Mouse (Mus musculus) CH12.LX (cell line): Measurements from ENCODE around the gene Slc30a3. TPM values are rescaled to one million over a fixed set of nuclear protein-coding genes. Genes with fewer than 3 reads are reported as not detected.
A peak's percentile ranks its signal among the peaks of the same experiment; 100 is the strongest.

Source experiments
- DNase-seq: peaks from one replicate; pipeline ENCODE4 v3.0.0-alpha.2; 2013; ENCODE audit errors: extremely low read depth
- H3K27ac ChIP-seq: 2 replicates; pipeline ENCODE4 v1.5.1; 2012; ENCODE audit warnings: low read depth, mild to moderate bottlenecking, control low read depth, moderate library complexity; ENCODE audit not compliant: insufficient read depth
- H3K27me3 ChIP-seq: replicated peaks from 2 replicates; pipeline ENCODE3; 2012; ENCODE audit warnings: inconsistent platforms
- H3K36me3 ChIP-seq, 2 experiments: replicated peaks in 1 of 2; 2 replicates each; pipeline versions ENCODE3 to v1.6.1; 2012; ENCODE audit warnings: inconsistent platforms in 1 of 2, low read length in 1 of 2, mild to moderate bottlenecking in 1 of 2, mixed read lengths in 1 of 2, moderate library complexity in 1 of 2; ENCODE audit not compliant: control insufficient read depth in 1 of 2, insufficient read depth in 1 of 2
- H3K4me1 ChIP-seq, 2 experiments: 2 replicates each; pipeline ENCODE4 v1.6.1; 2012; ENCODE audit warnings: inconsistent platforms in 1 of 2, moderate library complexity in 1 of 2; ENCODE audit not compliant: insufficient read depth in 2 of 2, control insufficient read depth in 1 of 2
- H3K4me2 ChIP-seq: 2 replicates; pipeline ENCODE4 v1.6.1; 2012; ENCODE audit warnings: low read depth, mild to moderate bottlenecking, control low read depth; ENCODE audit not compliant: poor library complexity, insufficient read depth, severe bottlenecking
- H3K4me3 ChIP-seq, 3 experiments: fragments of 150-350 bp in 1 of 3; sonication (generic) in 1 of 3; replicated peaks in 1 of 3; 2 replicates each; pipeline versions ENCODE3 to v1.5.1; 2011 to 2012; ENCODE audit warnings: low read depth in 2 of 3, low read length in 2 of 3, mild to moderate bottlenecking in 2 of 3, moderate library complexity in 2 of 3, control low read depth in 1 of 3, improper control_type of control experiment in 1 of 3, inconsistent platforms in 1 of 3, mixed read lengths in 1 of 3; ENCODE audit not compliant: poor library complexity in 1 of 3
- H3K79me2 ChIP-seq: replicated peaks from 2 replicates; pipeline ENCODE4 v1.6.1; 2012; ENCODE audit warnings: mild to moderate bottlenecking, moderate library complexity; ENCODE audit not compliant: control insufficient read depth, poor library complexity, insufficient read depth, severe bottlenecking; ENCODE audit errors: extremely low read depth
- H3K9ac ChIP-seq: 2 replicates; pipeline ENCODE4 v1.6.1; 2012; ENCODE audit warnings: low read depth, mild to moderate bottlenecking, control low read depth, moderate library complexity; ENCODE audit not compliant: insufficient read depth
- H3K9me3 ChIP-seq: replicated peaks from 2 replicates; pipeline ENCODE3; 2012; ENCODE audit warnings: low read length, inconsistent platforms, mixed read lengths
- BHLHE40 ChIP-seq: IDR thresholded peaks from 2 replicates; pipeline ENCODE4 v1.6.1; 2011; ENCODE audit warnings: mild to moderate bottlenecking, low read depth, low read length, improper control_type of control experiment
- CTCF ChIP-seq, 2 experiments: IDR thresholded peaks in 1 of 2; conservative IDR thresholded peaks in 1 of 2; 2 replicates each; pipeline ENCODE4 v1.5.1; 2011 to 2012; ENCODE audit warnings: low read depth in 2 of 2, low read length in 2 of 2, improper control_type of control experiment in 1 of 2, inconsistent platforms in 1 of 2, mild to moderate bottlenecking in 1 of 2, moderate library complexity in 1 of 2
- ETS1 ChIP-seq: conservative IDR thresholded peaks from 2 replicates; pipeline ENCODE4 v1.6.1; 2012; ENCODE audit warnings: low read depth, mild to moderate bottlenecking, inconsistent platforms, low read length, improper control_type of control experiment, moderate library complexity
- HCFC1 ChIP-seq: IDR thresholded peaks from 2 replicates; pipeline ENCODE4 v1.6.1; 2012; ENCODE audit warnings: low read depth, mild to moderate bottlenecking, inconsistent platforms, low read length, improper control_type of control experiment
- JUND ChIP-seq: conservative IDR thresholded peaks from 2 replicates; pipeline ENCODE4 v1.6.1; 2011; ENCODE audit warnings: low read depth, low read length, improper control_type of control experiment
- KAT2A ChIP-seq: IDR thresholded peaks from 2 replicates; pipeline ENCODE4 v1.6.1; 2012; ENCODE audit warnings: low read length, improper control_type of control experiment, inconsistent platforms; ENCODE audit not compliant: insufficient replicate concordance
- MAFK ChIP-seq: IDR thresholded peaks from 2 replicates; pipeline ENCODE4 v1.6.1; 2011; ENCODE audit warnings: low read length, improper control_type of control experiment; ENCODE audit not compliant: insufficient replicate concordance
- NELFE ChIP-seq: IDR thresholded peaks from 2 replicates; pipeline ENCODE4 v1.6.1; 2011; ENCODE audit warnings: low read depth, low read length, improper control_type of control experiment
- NRF1 ChIP-seq: IDR thresholded peaks from 2 replicates; pipeline ENCODE4 v1.6.1; 2014; ENCODE audit warnings: low read depth, mild to moderate bottlenecking, inconsistent platforms, low read length, improper control_type of control experiment, moderate library complexity
- PAX5 ChIP-seq: IDR thresholded peaks from 2 replicates; pipeline ENCODE4 v1.6.1; 2012; ENCODE audit warnings: low read length, inconsistent platforms, mixed read lengths
- RAD21 ChIP-seq: IDR thresholded peaks from 2 replicates; pipeline ENCODE4 v1.6.1; 2011; ENCODE audit warnings: low read depth, mild to moderate bottlenecking, low read length, improper control_type of control experiment, moderate library complexity
- RCOR1 ChIP-seq: conservative IDR thresholded peaks from 2 replicates; pipeline ENCODE4 v1.6.1; 2012; ENCODE audit warnings: low read depth, mild to moderate bottlenecking, inconsistent platforms, low read length, improper control_type of control experiment
- SMC3 ChIP-seq: IDR thresholded peaks from 2 replicates; pipeline ENCODE4 v1.6.1; 2011; ENCODE audit warnings: low read depth, low read length, improper control_type of control experiment
- USF1 ChIP-seq: IDR thresholded peaks from 2 replicates; pipeline ENCODE4 v1.6.1; 2014; ENCODE audit warnings: low read depth, mild to moderate bottlenecking, inconsistent platforms, low read length, improper control_type of control experiment
- ZC3H11A ChIP-seq: IDR thresholded peaks from 2 replicates; pipeline ENCODE4 v1.6.1; 2012; ENCODE audit warnings: low read depth, mild to moderate bottlenecking, inconsistent platforms, low read length, improper control_type of control experiment
- ZNF384 ChIP-seq: IDR thresholded peaks from 2 replicates; pipeline ENCODE4 v1.6.1; 2012; ENCODE audit warnings: low read depth, low read length, improper control_type of control experiment, inconsistent platforms
- dilution Hi-C: fragments of 300-500 bp; cut with MboI; formaldehyde crosslinking; loops from 2 replicates; pipeline ENCODE4 v1.14.3; 2020; ENCODE audit warnings: low sequenced_read_pairs; ENCODE audit not compliant: extremely low pct_unique_long_range_greater_than_20kb, extremely low pct_ligation_motif_present
- in situ Hi-C: fragments of 300-500 bp; cut with MboI; formaldehyde crosslinking; loops from 3 replicates; pipeline ENCODE4 v1.14.3; 2019; ENCODE audit warnings: low sequenced_read_pairs, low pct_ligation_motif_present, low pct_unique_long_range_greater_than_20kb, mixed read lengths
- polyA plus RNA-seq: library from polyadenylated mRNA; unstranded; fragments of >175 nt; gene quantifications from 2 replicates; pipeline ENCODE4 v1.2.1, GENCODE M21; 2012; ENCODE audit warnings: low read depth; ENCODE audit not compliant: insufficient read length
- total RNA-seq, 2 experiments: library from RNA; depleted of rRNA; stranded (reverse); fragments of 300-350 nt in 1 of 2; fragments of >200 nt in 1 of 2; gene quantifications; 2 replicates each; pipeline ENCODE4 v1.2.3; 2012 to 2014

Slc30a3 gene
- total and polyA plus RNA-seq, 3 experiments, result not detected

DNA sequence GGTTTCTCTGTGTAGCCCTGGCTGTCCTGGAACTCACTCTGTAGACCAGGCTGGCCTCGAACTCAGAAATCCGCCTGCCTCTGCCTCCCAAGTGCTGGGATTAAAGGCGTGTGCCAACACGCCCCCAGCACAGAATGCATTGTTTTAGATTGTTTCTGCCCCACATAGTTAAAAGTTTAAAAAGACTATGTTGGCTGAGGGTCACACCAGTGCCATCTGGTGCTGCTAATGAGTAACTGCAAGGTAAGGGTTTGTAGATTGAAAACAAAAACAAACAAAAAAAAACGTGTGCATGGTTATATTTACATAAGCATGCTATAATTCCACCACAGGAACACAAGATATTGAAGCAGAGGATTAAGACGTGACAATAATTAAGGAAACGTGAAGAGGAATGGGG lies 2.7 kb upstream of the Slc30a3 start:
- Histone ChIP-seq H3K79me2 (no peaks in the 10 kb centered on the region; the same call in 1 of the 2 replicates), H3K27me3 (peaks cover 32% of the 10 kb centered on the region)
- DNase-seq, result no peak
- TF ChIP-seq RAD21, result peak; percentile 65
- no peak; the same call in 1 of the 2 replicates for TF ChIP-seq ZC3H11A
- TF ChIP-seq SMC3, result peak; percentile 83
- no peak for TF ChIP-seq NRF1
- TF ChIP-seq CTCF (conservative IDR thresholded peaks at IDR 0.05 in 1 of 2, IDR thresholded peaks at IDR 0.05 in 1 of 2; ENCODE audit: low read depth in 2 of 2, low read length in 2 of 2), result peak; percentile 48 to 78
- peak; percentile 8; the same call in 1 of the 2 replicates for TF ChIP-seq BHLHE40
- peak; percentile 36; the same call in 1 of the 2 replicates for TF ChIP-seq ZNF384
- TF ChIP-seq, all 38 proteins: peak for 5
- Histone ChIP-seq H3K27ac (no peak overlapping the region), H3K4me2 (no peak overlapping the region; the same call in 1 of the 2 replicates), H3K4me1 (peaks cover 2 to 4% of the 10 kb centered on the region in 2 experiments; a peak in 3 of 4 replicates), H3K9ac (no peak overlapping the region), H3K9me3 (no peaks in the 10 kb centered on the region), H3K4me3 (no peak overlapping the region), H3K36me3 (no peaks in the 10 kb centered on the region)
- dilution Hi-C loops (no loop called here), in situ Hi-C loops (no loop called here)

DNA sequence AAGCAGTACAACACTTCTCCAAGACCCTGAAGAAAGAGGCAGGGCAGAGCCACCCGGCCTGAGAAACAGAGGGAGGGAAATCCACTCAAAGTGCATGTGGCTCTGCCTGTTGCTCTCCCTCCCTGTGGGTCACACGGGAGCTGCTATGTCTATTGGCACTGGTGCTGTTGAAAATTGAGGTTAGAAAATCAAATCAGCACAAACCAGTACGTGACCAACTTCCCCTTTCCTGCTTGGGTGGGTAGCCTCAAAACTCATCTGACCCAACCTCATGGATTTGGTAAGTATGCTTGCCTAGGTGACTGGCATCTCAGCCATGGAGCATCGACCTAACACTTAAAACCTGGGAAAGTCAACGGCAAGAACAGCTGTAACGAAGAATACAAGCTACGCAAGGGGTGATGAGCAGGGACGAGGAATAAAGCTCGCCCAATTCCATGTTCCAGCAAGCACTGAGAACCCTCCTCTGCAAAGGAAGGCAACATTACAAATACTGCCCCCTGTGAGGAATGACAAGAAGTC lies 2.2 kb downstream of the Slc30a3 start, which contains the start of gene Dnajc5g:
TSS of gene Dnajc5g (plus strand) at position 472 of the 522 bp plus-strand sequence.
- in situ Hi-C loops, result no loop called here

DNA sequence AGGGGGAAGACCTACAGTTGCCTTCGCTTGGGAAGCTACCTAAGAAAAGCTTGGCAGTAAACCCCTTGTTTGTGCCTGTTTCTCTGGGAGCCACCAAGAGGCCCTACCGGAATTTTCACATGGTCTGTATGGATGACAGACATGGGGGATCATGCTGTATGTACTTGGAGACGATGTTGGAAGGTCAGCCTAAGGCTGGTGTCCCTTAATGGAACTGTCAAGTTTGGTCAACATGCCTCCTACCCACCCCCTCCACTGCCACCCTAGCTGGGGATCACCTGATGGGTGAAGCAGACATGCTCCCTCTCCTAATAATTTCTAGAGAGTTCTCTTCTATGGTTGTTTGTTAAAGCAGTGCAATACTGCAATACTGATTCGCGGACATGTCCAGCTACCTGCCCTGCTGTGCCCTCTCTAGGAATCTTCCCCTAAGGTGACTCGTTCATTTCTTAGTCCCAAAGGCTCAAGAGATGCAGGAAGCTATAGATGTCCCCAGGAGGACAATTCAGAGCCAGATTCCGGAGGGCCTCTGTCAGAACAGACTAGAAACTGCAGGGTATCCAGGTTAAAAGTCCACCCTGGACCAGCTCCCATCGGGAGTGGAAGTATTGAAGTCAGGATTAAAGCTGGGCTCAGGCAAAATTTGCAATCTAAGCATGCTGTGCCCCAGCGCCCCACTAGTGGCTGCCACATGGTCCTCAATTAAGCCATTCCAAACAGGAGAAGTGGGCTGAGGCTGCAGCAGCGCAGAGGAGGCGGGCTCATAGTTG lies 12.1 kb downstream of the Slc30a3 start:
- in situ Hi-C loops, result no loop called here
- no peaks in the 10 kb centered on the region for H3K79me2 ChIP-seq
- no peak overlapping the region for H3K27ac ChIP-seq
- no peak overlapping the region for H3K9ac ChIP-seq
- H3K27me3 ChIP-seq, result peaks cover 73% of the 10 kb centered on the region
- no peak for TF ChIP-seq MAFK
- TF ChIP-seq NRF1, result no peak
- TF ChIP-seq NELFE, result no peak
- TF ChIP-seq RCOR1, result no peak
- TF ChIP-seq SMC3, result no peak
- no peak for TF ChIP-seq KAT2A
- no peak for TF ChIP-seq USF1
- DNase-seq, result no peak
- dilution Hi-C loops, result no loop called here
- H3K4me2 ChIP-seq, result peak overlapping the region; percentile 82
- peak overlapping the region in 2 of 3 experiments; percentile 32 to 44 for H3K4me3 ChIP-seq
- H3K9me3 ChIP-seq, result peaks cover 10% of the 10 kb centered on the region
- peaks cover 7 to 22% of the 10 kb centered on the region in 2 experiments for H3K4me1 ChIP-seq
- H3K36me3 ChIP-seq, result no peaks in the 10 kb centered on the region

More for the DNA sequence above, 2.2 kb downstream of the Slc30a3 start, which contains the start of gene Dnajc5g:
- TF ChIP-seq RAD21 (no peak), HCFC1 (no peak), ETS1 (no peak), JUND (no peak), PAX5 (no peak)
- Histone ChIP-seq H3K4me3 (no peak within 1 kb of the TSS), H3K36me3 (no peaks in the 10 kb centered on the region), H3K4me1 (peaks cover 4 to 9% of the 10 kb centered on the region in 2 experiments; a peak in 3 of 4 replicates), H3K79me2 (no peaks in the 10 kb centered on the region; the same call in 1 of the 2 replicates), H3K9ac (no peak within 1 kb of the TSS), H3K9me3 (no peaks in the 10 kb centered on the region), H3K4me2 (no peak within 1 kb of the TSS), H3K27me3 (peaks cover 26% of the 10 kb centered on the region), H3K27ac (no peak within 1 kb of the TSS)
- dilution Hi-C loops, result no loop called here
- DNase-seq, result no peak
